Mouse (Mus musculus): ENCODE results near the gene Zcchc24. TPM values are rescaled to one million over a fixed set of nuclear protein-coding genes. Genes with fewer than 3 reads are reported as not detected.

The Zcchc24 gene
- total RNA-seq, 2 experiments from 2014 or later, result 45.7 to 51.3 TPM

DNA sequence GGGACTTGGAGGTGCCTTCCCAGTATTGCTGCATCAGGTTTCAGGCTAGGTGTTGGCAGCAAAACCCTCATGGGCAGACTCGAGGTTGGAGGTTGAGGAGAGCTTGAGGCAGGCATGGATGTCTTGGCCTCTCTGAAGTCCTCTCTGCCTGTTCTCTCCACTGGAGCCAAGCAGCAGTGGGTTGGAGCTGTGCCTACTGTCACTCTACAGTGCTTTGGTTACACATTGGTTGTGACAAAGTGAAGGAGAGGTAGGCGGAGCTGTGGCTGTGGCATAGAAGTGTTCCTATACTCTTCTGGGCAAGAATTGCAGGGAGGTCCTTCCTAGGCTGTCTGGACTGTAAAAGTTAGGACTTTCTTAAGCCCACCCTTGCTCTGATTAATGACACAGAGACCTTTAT, 72.5 kb downstream of the Zcchc24 start:
- DNase-seq (ENCODE audit: low spot score in 2 of 2), result peak in 1 of 2 experiments; percentile 31
- intact Hi-C loops (cut with DNase I), result no loop called here

DNA sequence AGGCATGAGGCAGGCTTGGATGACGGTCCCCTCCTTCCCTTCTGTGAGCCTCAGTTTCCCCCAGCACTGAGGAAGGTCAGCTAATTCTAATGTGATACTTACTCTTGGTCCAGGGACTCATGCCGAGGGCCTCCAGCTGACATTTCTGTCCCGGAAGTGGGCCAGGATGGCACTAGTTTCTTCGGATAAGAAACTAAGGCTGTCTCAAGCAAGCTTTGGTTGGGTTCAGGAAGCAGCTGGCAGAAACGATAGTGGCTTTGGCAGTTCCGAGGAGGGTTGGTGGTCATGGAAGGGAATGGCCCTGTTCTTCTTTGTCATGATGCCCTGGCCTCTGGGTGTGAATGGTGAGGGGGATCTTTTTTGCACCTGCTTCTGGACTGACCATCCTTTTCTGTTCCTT, 73.8 kb downstream of the Zcchc24 start:
- intact Hi-C loops (cut with DNase I), result no loop called here
- no peak for DNase-seq (ENCODE audit: low spot score in 2 of 2)

DNA sequence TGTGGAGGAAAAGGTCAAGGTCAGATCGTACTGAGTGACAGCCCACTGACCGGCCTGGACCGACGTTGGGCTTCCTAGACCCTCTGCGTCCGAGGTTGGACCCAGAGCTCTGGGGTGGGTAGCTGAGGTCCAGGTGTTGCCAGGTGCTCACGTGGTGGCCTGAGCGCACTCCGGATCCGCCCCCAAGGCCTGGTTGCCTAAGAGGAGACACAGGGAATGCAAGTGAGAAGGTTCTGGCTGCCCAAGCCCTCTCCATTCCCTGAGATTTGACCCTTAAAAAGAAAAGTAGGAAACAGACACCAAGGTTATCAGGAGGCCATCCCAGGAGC, 74.3 kb downstream of the Zcchc24 start:
- intact Hi-C loops (cut with DNase I), result no loop called here
- no peak for DNase-seq (ENCODE audit: low spot score in 2 of 2)

DNA sequence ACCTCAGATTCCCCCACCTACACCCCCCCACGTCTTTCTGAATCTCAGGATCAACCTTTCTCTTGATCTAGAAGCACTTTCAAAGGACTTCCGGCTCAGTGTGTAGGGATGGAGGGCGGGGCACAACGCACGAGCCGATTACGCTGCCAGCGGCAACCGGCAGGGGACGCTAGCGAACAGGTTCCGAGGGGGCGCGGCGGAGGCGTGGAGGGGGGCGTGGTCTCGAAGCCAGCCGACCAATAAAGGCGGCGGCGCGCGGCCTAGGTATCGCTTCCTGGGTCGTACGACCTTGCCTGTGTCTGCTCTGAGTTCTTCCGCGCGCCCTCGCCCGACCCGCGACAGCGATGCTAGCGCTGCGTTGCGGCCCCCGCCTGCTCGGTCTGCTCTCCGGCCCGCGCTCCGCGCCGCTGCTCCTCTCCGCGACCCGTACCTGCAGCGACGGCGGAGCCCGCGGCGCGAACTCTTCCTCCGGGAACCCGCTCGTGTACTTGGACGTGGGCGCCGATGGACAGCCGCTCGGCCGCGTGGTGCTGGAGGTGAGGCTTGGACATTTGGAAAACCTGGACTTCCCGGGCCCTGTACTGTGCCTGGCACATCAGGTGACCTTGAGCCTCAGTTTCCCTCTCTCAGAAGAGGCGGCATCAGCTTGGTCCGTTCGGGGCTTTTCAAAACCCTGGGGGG, 74.8 kb downstream of the Zcchc24 start, which contains the start of gene Ppif:
Gene Ppif, plus strand, starts transcription at position 267 of the 681 bp plus-strand sequence.
- intact Hi-C loops (cut with DNase I), result no loop called here
- DNase-seq (ENCODE audit: low spot score in 2 of 2), result peak; percentile 97 to 98

DNA sequence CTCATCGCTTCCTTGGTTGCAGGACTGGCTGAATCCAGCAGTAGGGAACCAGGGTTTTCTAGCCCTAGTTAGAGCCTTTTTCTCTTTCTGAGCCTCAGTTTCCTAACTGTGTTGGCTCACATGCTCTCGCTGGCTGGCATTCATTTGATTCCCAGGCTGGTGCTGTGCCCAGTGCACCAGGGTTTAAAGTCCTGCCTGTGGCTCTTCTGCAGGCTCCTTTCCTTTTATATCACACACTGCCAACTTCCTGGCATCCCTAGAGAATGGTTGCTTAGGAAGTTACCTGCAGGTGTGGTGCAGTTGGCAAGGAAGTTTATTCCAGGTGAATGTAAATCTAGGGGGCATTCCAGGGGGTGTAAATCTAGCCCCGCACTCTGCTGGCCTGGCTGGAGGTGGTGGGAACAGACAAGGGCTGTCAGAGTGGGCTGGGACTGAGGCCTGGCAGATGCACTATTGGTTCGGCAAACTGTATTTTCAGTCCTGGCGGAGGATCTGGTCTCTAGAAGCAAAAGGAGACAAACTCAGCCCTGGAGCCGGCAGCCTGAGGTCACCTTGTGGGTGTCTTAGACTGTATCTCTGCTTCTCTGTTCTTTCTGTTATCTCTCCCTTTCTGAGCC, 75.5 kb downstream of the Zcchc24 start:
- no peak for DNase-seq (ENCODE audit: low spot score in 2 of 2)
- intact Hi-C loops (cut with DNase I), result no loop called here

DNA sequence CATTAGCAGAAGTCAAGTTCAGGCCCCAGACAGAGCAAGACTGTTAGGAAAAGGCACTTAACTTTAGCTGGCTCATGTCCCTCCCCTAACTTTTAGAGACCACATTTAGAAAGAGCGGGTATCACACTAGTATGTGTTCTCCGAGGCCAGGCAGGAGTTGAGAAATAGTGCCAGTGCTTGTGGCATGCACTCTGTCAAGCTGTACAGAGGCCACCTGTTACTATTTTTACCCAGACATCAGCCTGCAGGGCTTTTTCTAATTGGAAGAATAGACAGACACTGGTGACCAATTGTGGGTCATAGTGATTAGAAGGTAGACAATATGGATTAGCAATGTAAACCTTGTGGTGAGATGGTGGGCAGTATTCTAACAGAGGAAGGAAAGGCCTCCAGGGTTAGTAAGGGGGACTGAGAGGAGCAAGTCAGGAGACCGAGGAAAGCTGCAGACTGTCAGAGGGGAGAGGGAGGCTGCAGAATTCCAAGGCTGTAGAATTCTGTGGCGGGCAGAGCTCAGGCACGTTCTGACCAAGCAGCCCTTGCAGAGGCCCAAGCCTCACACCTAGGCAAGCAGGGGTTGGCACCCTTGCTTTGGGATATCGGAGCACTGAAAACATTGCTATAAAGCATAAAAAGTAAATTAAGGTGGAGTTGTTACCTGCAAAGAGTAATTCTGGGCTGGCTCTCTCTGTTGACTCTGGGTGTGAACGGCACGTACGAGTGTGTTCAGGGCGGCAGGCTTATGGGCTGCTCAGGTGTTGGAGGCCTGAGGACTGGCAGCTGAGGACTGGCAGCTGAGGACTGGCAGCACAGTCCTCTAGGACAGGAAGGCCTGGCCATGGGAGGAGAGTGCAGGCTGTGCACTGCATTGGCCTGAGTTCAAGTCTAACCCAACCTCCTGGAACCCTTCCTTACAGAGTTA, 81.6 kb downstream of the Zcchc24 start:
- intact Hi-C loops (cut with DNase I), result no loop called here
- DNase-seq (ENCODE audit: low spot score in 2 of 2), result no peak

DNA sequence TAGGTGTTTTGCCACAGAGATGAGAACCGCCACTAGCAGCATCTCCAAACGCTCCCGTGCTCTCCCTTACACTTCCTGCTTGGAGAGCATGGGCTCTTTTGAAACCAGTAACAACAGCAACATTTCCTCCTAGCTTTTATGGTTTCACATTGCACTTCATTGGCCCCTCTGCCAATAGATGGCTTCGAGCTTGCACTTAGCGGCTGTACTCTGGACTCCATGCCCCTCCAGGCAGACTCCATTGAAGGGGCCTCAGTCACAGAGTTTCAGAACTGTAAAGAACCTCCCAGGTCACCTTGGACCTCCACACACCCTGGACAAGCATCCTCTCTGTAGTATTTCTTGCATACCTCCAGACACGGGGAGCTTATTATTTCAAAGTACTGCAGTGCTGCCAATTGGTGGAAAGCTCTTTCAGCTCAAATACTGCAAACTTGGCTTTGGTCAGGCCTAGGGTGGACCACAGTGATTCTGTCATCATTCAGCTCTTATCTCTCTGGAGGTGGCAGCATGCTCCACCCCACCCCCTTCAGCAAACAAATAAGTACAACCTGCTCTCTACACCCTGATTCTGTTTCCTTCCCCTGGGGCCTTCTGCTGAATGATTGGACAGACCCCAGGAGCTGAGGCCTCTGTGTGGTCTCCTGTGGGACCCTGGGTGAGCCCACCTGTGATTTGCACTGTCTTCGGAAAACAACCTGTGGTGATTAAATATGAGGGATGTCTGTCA, 82.5 kb downstream of the Zcchc24 start:
- no peak for DNase-seq (ENCODE audit: low spot score in 2 of 2)
- intact Hi-C loops (cut with DNase I), result no loop called here

DNA sequence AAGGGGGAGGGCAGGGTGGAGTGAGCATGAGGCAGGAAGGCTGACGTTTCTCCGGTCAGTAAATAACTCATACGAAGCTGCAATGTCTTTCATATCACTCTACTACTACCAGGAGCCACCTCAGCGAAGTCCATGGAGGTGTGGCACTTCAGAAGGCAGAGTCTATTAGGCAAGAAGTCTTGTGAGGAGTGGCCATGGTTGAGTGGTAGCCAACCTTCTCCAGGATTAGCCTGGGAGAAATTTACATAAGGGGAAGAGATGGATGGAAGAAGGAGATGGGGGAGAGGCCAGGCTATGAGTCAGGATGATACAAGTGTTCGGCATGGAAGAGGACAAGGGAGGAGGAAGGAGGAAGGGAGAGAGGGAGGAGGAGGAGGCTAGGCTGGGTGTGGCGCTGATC, 86.8 kb downstream of the Zcchc24 start:
- intact Hi-C loops (cut with DNase I), result no loop called here
- DNase-seq (ENCODE audit: low spot score in 2 of 2), result no peak

DNA sequence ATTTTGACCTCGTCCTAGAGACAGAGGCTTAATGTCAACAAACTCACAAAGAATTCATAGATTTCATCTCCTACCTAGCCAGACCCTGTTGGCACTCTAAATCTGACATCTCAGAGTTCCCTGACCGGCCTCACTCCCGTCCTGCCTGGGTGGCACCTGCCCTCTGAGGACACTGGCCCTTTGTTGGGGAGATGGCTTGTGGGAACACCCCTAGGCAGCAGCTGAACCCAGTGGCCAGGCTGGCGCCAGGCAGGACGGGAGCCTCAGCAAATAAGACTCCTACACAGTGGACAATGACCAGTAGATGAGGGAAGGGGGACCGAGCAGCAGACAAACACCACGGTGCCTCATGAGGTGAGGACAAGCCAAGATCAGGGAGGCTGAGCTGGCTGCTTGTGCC, 89.2 kb downstream of the Zcchc24 start:
- no peak for DNase-seq (ENCODE audit: low spot score in 2 of 2)
- intact Hi-C loops (cut with DNase I), result no loop called here

DNA sequence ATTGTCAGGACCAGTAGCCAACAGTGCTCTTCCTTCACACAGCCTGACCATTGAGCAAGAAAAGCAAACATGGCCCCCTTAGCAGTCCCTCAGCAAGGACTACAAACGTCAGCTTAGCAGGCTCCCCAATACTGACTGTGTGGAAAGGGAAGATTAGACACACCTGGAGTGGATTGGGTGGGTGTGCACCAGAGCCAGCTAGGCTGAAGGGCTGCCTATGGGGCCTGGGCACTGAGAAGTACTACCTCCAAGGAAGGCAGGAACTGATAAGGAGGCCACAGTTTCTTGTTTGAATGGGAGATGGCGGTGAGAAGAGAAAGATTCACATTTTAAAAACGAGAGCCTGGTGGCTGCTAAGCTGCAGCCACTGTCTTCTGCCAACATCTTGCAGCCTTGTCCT, 101.3 kb downstream of the Zcchc24 start:
- intact Hi-C loops (cut with DNase I), result no loop called here
- DNase-seq (ENCODE audit: low spot score in 2 of 2), result no peak

DNA sequence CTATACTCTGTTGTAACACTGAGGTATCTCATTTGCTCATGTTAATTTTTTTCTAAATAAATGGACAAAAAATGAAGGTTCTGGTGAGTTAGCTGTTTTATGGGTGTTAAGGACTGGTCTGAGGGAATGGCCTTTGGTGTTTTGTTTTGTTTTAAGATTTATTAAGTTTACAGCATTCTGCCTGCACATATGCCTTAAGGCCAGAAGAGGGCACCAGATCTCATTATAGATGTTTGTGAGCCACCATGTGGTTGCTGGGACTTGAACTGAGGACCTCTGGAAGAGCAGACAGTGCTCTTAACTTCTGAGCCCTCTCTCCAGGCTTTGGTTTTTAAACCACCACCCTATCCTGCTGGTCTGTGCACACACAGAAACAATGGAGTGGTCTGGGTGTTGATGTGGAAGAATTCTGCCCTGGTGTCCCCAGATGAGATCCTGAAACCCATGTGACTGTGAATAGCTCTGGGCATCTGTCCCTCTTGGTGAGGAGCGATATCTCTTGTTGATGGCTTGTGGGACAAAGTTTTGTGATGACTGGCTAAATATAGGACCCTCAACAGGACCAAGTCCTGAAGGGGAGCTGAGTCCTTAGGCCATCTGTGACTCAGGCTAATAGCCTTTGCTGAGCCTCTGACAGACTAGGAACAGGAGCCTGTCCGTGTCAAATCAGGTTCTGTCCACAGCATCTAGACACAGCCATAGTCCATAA, 102.0 kb downstream of the Zcchc24 start:
- intact Hi-C loops (cut with DNase I), result no loop called here
- DNase-seq (ENCODE audit: low spot score in 2 of 2), result no peak

DNA sequence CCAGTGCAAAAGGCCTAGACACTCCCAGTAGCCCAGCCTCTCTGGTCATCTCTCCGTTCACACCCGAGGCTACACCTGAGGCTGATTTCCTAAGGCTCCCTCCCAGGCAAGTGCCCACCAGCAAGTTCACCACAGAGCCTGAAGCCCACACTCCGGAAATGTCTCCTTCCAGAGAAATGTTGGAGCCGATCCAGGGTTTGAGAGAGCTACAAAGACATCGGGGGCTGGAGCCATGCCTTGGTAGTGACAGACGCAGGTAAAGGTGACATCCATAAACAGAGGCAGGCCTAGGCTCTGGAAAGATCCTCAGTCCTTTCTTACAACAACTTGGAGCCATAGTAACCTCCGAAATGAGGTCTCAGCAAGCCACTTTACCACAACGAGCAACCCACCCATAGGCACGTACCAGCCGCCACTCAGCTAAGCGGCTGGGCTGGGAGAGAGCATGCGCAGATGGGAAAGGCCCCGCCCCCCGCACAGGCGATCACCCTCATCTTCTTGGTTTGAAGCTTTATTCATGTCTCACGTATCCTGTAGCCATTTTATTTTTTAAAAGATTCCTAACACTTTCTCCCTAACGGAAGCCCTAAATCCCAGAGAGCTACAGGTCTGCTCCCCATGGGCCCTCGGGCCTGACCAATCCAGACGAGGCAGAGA, 103.4 kb downstream of the Zcchc24 start:
- intact Hi-C loops (cut with DNase I), result no loop called here
- DNase-seq (ENCODE audit: low spot score in 2 of 2), result no peak

DNA sequence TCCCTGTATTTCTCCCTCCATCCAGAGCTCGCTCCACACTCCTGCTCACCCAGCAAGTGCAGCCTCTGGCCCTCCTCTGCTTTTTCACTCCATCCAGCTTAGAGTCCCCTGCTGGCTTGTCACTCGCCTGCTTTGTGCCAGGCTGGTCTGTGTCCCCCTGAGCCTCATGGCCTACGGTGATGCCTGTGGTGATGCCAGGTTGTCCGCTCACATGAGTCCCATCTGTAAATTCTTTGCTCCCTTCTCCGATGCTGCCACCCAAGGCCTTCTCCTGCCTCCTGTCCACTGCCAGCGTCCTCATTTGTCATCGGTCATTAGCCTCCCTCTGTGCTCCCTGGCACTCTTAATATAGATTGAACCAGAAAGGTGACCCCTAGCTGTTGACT, 104.5 kb downstream of the Zcchc24 start:
- intact Hi-C loops (cut with DNase I), result no loop called here
- DNase-seq (ENCODE audit: low spot score in 2 of 2), result no peak

DNA sequence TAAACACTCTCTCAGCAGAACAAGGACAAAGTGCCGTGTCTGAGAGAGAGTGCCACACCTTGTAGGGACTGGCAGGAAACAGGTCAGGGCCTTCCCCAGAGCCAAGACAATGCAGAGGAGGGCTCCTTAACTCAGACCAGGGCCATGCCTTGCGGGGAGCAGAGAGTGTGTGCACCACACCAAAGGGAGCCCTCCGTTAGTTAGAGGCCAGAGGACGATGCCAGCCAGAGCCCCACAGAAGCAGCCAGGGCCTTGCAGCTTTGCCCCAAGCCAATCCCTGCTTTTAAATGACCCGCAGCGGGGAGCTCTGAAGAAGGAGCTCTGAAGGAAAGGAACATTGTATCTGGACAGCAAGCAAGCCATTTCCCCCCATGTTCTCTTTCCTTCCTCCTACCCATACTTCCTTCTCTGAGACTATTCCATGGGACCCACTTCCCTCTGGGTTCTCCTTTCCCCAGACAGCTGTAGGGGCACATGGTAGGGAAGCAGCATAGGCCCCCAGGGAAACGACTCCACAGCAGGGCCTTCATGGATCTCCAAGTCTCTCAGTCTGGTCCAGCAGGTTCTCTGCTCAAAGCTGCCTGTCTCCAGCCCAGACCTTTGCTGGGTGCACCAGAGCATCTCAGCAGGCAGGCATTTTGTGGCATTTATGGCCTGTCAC, 105.1 kb downstream of the Zcchc24 start:
- DNase-seq (ENCODE audit: low spot score in 2 of 2), result no peak
- intact Hi-C loops (cut with DNase I), result no loop called here

Other genes with a start within 250 kb of the Zcchc24 start
- 10 to 100 TPM; 22.5 to 22.7 TPM for gene Ppif, start 74.9 kb downstream of the Zcchc24 start, total RNA-seq (2021)
- gene Anxa11, start 73.1 kb upstream of the Zcchc24 start, total RNA-seq (2021), result 10 to 100 TPM; 29.8 to 34.8 TPM
- not detected for gene Plac9a, start 134.1 kb upstream of the Zcchc24 start, total RNA-seq (2021)
- 10 to 100 TPM in 1 of 2 experiments, 1 to 10 TPM in 1; 5.7 to 11.0 TPM for gene Tmem254a, start 158.6 kb upstream of the Zcchc24 start, total RNA-seq (2021)
- not detected for gene Cphx1, start 169.3 kb upstream of the Zcchc24 start, total RNA-seq (2021)
- under 1 TPM; 0.64 to 0.73 TPM for gene Duxbl1, start 209.5 kb upstream of the Zcchc24 start, total RNA-seq (2021)

Measured in left cerebral cortex, postnatal 25 days (tissue).